Mouse (Mus musculus) liver, postnatal 0 days (tissue): ENCODE results near the gene Aspscr1. TPM values are rescaled to one million over a fixed set of nuclear protein-coding genes. Genes with fewer than 3 reads are reported as not detected.

Experiments used
- ATAC-seq: fragments of 200-750 bp; cut with Nextera tagmentation; 2 replicates; pipeline ENCODE4 v1.8.0; 2017; ENCODE audit warnings: mild to moderate bottlenecking, moderate library complexity
- DNase-seq: peaks from one replicate; pipeline ENCODE4 v3.0.0-alpha.2; 2016
- H3K27ac ChIP-seq: fragments of 300-500 bp; sonication (generic); 2 replicates; pipeline ENCODE4 v1.5.1; 2014; ENCODE audit warnings: antibody characterized with exemption, moderate library complexity, mild to moderate bottlenecking, low read depth
- H3K27me3 ChIP-seq: fragments of 300-500 bp; sonication (generic); 2 replicates; pipeline ENCODE4 v1.6.1; 2014; ENCODE audit warnings: low read length, control low read depth, mixed read lengths; ENCODE audit not compliant: insufficient read depth
- H3K36me3 ChIP-seq: fragments of 300-500 bp; sonication (generic); replicated peaks from 2 replicates; pipeline ENCODE4 v1.6.1; 2014; ENCODE audit warnings: mild to moderate bottlenecking, control low read depth, low read length, moderate library complexity, mixed read lengths; ENCODE audit not compliant: insufficient read depth
- H3K4me1 ChIP-seq: fragments of 300-500 bp; sonication (generic); 2 replicates; pipeline ENCODE4 v1.6.1; 2014; ENCODE audit warnings: antibody characterized with exemption, mild to moderate bottlenecking, control low read depth; ENCODE audit not compliant: insufficient read depth
- H3K4me2 ChIP-seq: fragments of 300-500 bp; sonication (generic); 2 replicates; pipeline ENCODE4 v1.6.1; 2014; ENCODE audit warnings: low read depth, mild to moderate bottlenecking, low read length, moderate library complexity, mixed read lengths
- H3K4me3 ChIP-seq: fragments of 300-500 bp; sonication (generic); 2 replicates; pipeline ENCODE4 v1.5.1; 2014; ENCODE audit warnings: low read depth, low read length
- H3K9ac ChIP-seq: fragments of 300-500 bp; sonication (generic); replicated peaks from 2 replicates; pipeline ENCODE4 v1.6.1; 2014; ENCODE audit warnings: mild to moderate bottlenecking, moderate library complexity
- H3K9me3 ChIP-seq: fragments of 300-500 bp; sonication (generic); 2 replicates; pipeline ENCODE4 v1.6.1; 2016; ENCODE audit warnings: mild to moderate bottlenecking, control low read depth, low read length, mixed read lengths
- CTCF ChIP-seq: sonication (generic); IDR thresholded peaks from 2 replicates; pipeline ENCODE4 v1.5.1; 2016; ENCODE audit warnings: antibody characterized with exemption, low read depth
- EP300 ChIP-seq: IDR thresholded peaks from 2 replicates; pipeline ENCODE4 v1.6.1; 2016; ENCODE audit warnings: antibody characterized with exemption, low read depth, mild to moderate bottlenecking
- WGBS: fragments of 180-500 bp; shearing (Covaris S2); extraction: QIAGEN DNeasy Blood & Tissue Kit; methylation state at CpG from one replicate; pipeline ENCODE4 v1.1.7; 2014; ENCODE audit not compliant: insufficient replicate concordance; 5-methylcytosine and 5-hydroxymethylcytosine counted together
- polyA plus RNA-seq: library from polyadenylated mRNA; unstranded; fragments of >200 nt; fragmentation: Nextera tagmentation; extraction: Ambion mirVana; gene quantifications from 2 replicates; pipeline ENCODE4 v1.2.1, GENCODE M21; 2015

The Aspscr1 gene
- polyA plus RNA-seq, 1 experiment from 2014 or later, result 56.8 TPM

DNA sequence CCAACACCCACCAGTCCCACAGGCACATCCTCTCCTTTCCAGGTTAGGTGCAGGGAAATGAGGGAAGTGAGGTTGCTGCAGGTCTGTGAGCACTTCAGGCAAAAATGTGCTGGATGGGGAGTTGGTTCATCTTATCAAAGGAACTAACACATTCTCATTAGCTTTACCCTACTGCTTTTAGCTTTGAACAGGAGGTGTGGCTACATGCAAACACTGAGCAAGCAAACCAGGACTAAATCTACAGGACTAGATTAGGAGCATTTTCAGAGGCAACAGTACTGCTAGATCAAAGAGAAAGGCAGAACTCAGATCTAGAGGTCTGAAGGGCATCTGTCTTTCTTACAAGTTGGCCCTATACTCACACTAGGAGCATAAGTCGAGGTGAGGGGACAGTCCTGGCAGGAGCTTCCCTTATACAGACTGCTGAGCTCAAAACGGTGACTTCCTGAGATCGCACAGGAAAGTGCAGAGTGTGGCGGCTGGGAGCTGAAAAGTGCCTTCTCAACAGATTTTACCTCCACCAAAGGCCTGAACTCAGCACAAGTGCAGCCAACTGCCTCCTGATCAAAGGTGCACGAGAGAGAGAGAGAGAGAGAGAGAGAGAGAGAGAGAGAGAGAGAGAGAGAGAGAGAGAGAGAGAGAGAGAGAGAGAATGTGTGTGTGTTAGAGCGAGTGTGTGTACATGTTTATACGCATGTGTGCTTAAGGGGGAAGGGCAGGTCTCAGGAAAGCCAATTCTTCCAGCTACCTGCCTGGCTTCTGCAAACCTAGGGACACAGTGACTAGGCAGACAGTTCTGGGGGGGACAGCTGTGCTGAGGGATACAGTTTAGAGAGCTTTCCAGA, 41.7 kb upstream of the Aspscr1 start:
- peaks cover 66% of the 10 kb centered on the region for H3K4me1 ChIP-seq
- H3K9me3 ChIP-seq, result no peaks in the 10 kb centered on the region
- peak overlapping the region; percentile 99 for H3K27ac ChIP-seq
- no peak for TF ChIP-seq EP300
- TF ChIP-seq CTCF, result no peak
- ATAC-seq, result no peak
- peak overlapping the region; percentile 96 for H3K4me3 ChIP-seq
- H3K9ac ChIP-seq, result peak overlapping the region; percentile 98
- no peak for DNase-seq
- 3% methylated on average over 7 of the region's 7 CpGs for WGBS
- peak overlapping the region; percentile 84 for H3K4me2 ChIP-seq
- no peaks in the 10 kb centered on the region for H3K27me3 ChIP-seq
- peaks cover 12% of the 10 kb centered on the region for H3K36me3 ChIP-seq

DNA sequence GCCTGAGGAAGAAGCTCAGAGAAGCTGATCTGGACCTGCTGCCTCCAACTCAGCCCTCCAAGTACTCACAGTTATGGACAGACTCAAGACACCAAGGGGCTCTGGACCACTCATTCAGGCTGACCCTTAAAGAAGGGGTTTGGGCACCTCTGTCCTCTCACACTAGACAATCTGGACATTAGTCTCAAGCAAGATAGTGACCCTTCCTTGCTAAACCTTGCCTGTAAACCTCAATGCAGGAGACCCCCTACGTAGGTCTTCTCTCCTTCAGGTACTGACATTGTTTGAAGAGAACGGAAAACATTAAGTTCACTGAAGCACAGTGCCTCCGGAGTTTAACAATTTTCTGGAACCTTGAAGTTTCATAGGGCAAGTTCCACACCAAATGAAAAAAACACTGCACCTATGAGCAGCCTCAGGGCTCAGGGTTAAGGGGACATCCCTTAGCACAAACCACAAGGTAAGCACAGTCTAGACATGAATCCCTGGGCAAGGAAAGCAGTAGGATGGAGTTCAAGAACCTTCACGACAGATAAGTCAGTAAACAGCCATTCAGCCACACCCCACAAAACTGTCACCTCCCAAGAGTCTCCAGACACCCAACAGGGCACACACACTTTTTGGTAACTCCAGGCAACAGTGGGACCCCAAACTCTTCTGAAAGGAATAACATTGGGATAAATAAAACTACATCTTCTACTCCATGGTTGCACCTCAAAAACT, 40.9 kb upstream of the Aspscr1 start:
- DNase-seq, result peak; percentile 49
- Histone ChIP-seq H3K4me1 (peaks cover 58% of the 10 kb centered on the region), H3K27ac (peak overlapping the region; percentile 99), H3K4me3 (peak overlapping the region; percentile 96), H3K9ac (peak overlapping the region; percentile 98), H3K4me2 (peak overlapping the region; percentile 84), H3K9me3 (no peaks in the 10 kb centered on the region), H3K27me3 (no peaks in the 10 kb centered on the region), H3K36me3 (peaks cover 12% of the 10 kb centered on the region)
- WGBS, result 31% methylated on average over 4 of the region's 4 CpGs
- no peak for ATAC-seq
- TF ChIP-seq CTCF (no peak), EP300 (no peak)

DNA sequence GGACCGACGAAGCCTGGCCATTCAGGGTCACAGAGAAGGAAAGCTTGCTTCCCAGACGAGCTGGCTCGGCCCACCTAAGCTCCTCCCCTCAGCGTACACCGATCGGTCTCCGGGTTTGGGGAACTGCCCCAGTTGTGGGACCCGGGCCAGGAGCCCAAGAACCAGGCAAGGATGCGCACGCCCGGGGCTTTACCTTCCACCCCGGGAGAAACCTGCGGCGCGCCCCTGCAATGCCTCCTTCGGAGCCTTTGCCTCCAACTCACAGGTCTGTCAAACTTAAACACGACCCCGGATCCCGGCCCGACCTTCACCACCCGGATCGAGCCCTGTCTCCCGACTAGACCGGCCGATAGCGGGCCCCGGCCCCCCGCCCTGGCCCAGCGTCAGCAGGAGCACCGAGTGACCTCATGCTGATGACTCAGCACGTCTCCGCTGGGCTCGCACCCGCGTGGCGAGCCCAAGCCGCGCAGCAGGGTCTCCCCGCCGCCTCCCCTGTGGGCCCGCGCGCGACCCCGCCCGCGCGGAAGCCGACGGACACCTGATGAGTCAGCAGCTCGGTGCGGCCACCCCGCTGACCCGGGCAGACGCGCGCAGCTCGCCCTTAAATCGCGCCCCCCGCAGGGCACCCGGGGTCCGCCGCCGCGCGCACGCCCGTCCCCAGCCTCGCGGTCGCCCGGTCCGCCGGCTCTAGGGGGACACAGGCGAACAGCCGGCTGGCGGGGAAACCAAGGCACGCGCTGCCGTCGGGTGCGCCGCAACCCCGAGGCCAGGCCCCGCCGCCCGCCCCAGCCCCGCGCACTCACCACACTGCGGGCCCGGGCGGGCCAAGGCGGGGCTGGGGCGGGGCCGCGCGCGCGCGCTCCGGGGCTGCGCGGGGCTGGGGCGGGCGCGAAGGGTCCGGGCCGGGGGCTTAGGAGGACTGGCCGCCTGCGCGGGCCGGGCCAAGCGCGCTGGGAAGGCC, 39.9 kb upstream of the Aspscr1 start:
- Histone ChIP-seq H3K4me1 (peaks cover 48% of the 10 kb centered on the region), H3K27me3 (no peaks in the 10 kb centered on the region)
- TF ChIP-seq EP300 (no peak), CTCF (no peak)

DNA sequence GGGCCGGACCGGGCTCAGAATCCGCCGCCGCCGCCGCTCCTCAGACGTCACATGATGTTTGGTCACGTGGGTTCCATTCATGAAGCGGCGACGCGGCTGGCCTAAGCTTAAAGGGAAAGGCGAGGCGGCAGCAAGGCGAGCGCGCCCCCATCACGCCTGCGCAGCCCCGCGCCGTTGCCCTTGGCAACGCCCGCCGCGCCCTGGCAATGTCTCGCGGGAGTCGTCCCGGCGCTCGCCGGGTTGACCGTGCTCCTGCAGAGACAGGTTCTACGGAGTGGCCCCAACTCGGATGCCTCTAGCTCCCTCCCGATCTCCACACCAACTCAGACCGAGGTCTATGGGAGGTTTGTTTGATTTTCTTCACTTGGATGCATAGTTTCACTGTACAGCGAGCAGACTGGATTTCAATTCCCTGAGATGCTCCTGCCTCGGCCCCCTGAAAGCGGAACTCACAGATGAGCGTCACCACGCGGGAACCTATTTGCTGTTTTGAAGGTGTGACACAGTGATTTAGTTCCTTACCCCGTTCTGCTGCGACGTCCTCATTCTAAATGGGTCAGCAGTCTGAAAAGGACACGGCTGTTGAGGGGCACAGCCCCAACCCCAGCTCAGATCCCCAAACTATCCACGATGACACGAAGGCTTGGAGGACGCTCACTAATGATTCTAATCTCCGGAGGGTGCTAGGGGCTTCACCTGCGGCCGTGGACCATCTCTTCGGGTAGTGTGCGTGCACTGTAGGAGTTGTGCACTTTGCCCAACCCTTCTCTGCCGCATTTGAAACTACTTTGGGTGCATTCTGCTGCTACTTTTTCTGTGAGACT, 39.0 kb upstream of the Aspscr1 start, which contains the start of gene Mafg:
Mafg (minus strand) TSS at position 81 of the 824 bp plus-strand sequence.
- peak within 1 kb of the TSS; percentile 96 for H3K4me3 ChIP-seq
- H3K9ac ChIP-seq, result peak within 1 kb of the TSS; percentile 98
- H3K27me3 ChIP-seq, result no peaks in the 10 kb centered on the region
- 13% methylated on average over 52 of the region's 58 CpGs for WGBS
- peak within 1 kb of the TSS; percentile 99 for H3K27ac ChIP-seq
- ATAC-seq (peak; percentile 65), DNase-seq (peak; percentile 94)
- peaks cover 45% of the 10 kb centered on the region for H3K4me1 ChIP-seq
- TF ChIP-seq CTCF, result no peak
- peaks cover 5% of the 10 kb centered on the region for H3K36me3 ChIP-seq
- no peaks in the 10 kb centered on the region for H3K9me3 ChIP-seq
- H3K4me2 ChIP-seq, result peak within 1 kb of the TSS; percentile 84

More for the DNA sequence above, 39.9 kb upstream of the Aspscr1 start:
- peak overlapping the region; percentile 98 for H3K9ac ChIP-seq
- ATAC-seq, result peak; percentile 61
- H3K27ac ChIP-seq, result peak overlapping the region; percentile 99
- peaks cover 8% of the 10 kb centered on the region for H3K36me3 ChIP-seq
- peak overlapping the region; percentile 96 for H3K4me3 ChIP-seq
- peak overlapping the region; percentile 84 for H3K4me2 ChIP-seq
- peak; percentile 85 for DNase-seq
- under 1% methylated on average over 73 of the region's 116 CpGs for WGBS
- no peaks in the 10 kb centered on the region for H3K9me3 ChIP-seq

DNA sequence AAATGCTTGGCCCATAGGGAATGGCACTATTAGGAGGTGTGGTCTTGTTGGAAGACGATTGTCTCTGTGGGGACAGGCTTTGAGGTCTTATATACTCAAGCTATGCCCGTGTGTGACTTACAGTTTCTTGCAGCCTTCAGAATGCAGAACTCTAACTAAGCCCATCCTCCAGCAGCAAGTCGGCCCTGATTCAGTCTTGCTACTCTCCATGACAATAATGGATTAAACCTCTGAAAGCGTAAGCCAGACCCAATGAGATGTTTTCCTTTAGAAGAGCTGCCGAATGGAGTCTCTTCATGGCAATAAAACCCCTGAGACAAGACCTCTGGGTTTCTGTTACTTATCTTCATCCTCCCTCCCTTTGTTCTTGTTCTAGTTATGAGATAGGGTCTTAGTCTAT, 38.0 kb upstream of the Aspscr1 start:
- no peak for TF ChIP-seq CTCF
- no peak for TF ChIP-seq EP300
- Histone ChIP-seq H3K27me3 (no peaks in the 10 kb centered on the region), H3K27ac (no peak overlapping the region), H3K4me2 (no peak overlapping the region), H3K4me1 (peaks cover 34% of the 10 kb centered on the region), H3K36me3 (no peaks in the 10 kb centered on the region), H3K9ac (no peak overlapping the region), H3K9me3 (no peaks in the 10 kb centered on the region), H3K4me3 (no peak overlapping the region)
- ATAC-seq (no peak), DNase-seq (no peak)
- WGBS, result 84% methylated on average over 5 of the region's 5 CpGs
